Mouse (Mus musculus): ENCODE results near the gene Mpdz. TPM values are rescaled to one million over a fixed set of nuclear protein-coding genes. Genes with fewer than 3 reads are reported as not detected.

The Mpdz gene
- polyA plus RNA-seq, 1 experiment from 2014 or later, result 2.6 TPM

- no peaks in the 10 kb centered on the region for H3K27me3 ChIP-seq (ENCODE audit: control insufficient read depth, insufficient read depth, low read depth, low read length)
- H3K4me2 ChIP-seq (ENCODE audit: low read depth, low read length), result 0 out of 2 replicates have a peak overlapping the region, but pooled peaks have one; percentile 2
- H3K9me3 ChIP-seq (replicated peaks; ENCODE audit: control insufficient read depth, low read length), result no peaks in the 10 kb centered on the region
- no peak overlapping the region for H3K4me3 ChIP-seq (ENCODE audit: low read depth, low read length)
- no peak overlapping the region for H3K9ac ChIP-seq (ENCODE audit: low read depth, low read length)
- WGBS (ENCODE audit: insufficient replicate concordance), result 53% methylated on average over 7 of the region's 7 CpGs
- H3K36me3 ChIP-seq (ENCODE audit: control insufficient read depth, insufficient read depth), result no peaks in the 10 kb centered on the region
- H3K4me1 ChIP-seq (ENCODE audit: control insufficient read depth, low read depth, low read length), result no peaks in the 10 kb centered on the region
- ATAC-seq (ENCODE audit: low read depth), result peak; percentile 64
- no peak overlapping the region for H3K27ac ChIP-seq (ENCODE audit: low read length)
Measured at GRCm38 (mm10) chr4:81348646-81349045, 94.0 kb downstream of the Mpdz start.

GRCm38 (mm10) chr4:81345141-81345540, 97.5 kb downstream of the Mpdz start:
- Histone ChIP-seq H3K9ac (ENCODE audit: low read depth, low read length) (no peak overlapping the region), H3K27me3 (ENCODE audit: control insufficient read depth, insufficient read depth, low read depth, low read length) (no peaks in the 10 kb centered on the region), H3K9me3 (replicated peaks; ENCODE audit: control insufficient read depth, low read length) (no peaks in the 10 kb centered on the region), H3K36me3 (ENCODE audit: control insufficient read depth, insufficient read depth) (no peaks in the 10 kb centered on the region), H3K4me3 (ENCODE audit: low read depth, low read length) (no peak overlapping the region), H3K4me2 (ENCODE audit: low read depth, low read length) (no peak overlapping the region), H3K27ac (ENCODE audit: low read length) (no peak overlapping the region), H3K4me1 (ENCODE audit: control insufficient read depth, low read depth, low read length) (no peaks in the 10 kb centered on the region)
- ATAC-seq (ENCODE audit: low read depth), result no peak
- WGBS (ENCODE audit: insufficient replicate concordance), result 61% methylated on average over 3 of the region's 3 CpGs

- H3K27ac ChIP-seq (ENCODE audit: low read length), result no peak overlapping the region
- no peaks in the 10 kb centered on the region for H3K36me3 ChIP-seq (ENCODE audit: control insufficient read depth, insufficient read depth)
- WGBS (ENCODE audit: insufficient replicate concordance), result 78% methylated on average over 2 of the region's 2 CpGs
- no peaks in the 10 kb centered on the region for H3K9me3 ChIP-seq (replicated peaks; ENCODE audit: control insufficient read depth, low read length)
- H3K4me3 ChIP-seq (ENCODE audit: low read depth, low read length), result no peak overlapping the region
- no peaks in the 10 kb centered on the region for H3K27me3 ChIP-seq (ENCODE audit: control insufficient read depth, insufficient read depth, low read depth, low read length)
- ATAC-seq (ENCODE audit: low read depth), result no peak
- no peak overlapping the region for H3K9ac ChIP-seq (ENCODE audit: low read depth, low read length)
- H3K4me1 ChIP-seq (ENCODE audit: control insufficient read depth, low read depth, low read length), result no peaks in the 10 kb centered on the region
- H3K4me2 ChIP-seq (ENCODE audit: low read depth, low read length), result no peak overlapping the region
Measured at GRCm38 (mm10) chr4:81333628-81333991, 109.0 kb downstream of the Mpdz start.

GRCm38 (mm10) chr4:81332901-81333627, 109.6 kb downstream of the Mpdz start:
- no peak overlapping the region for H3K4me3 ChIP-seq (ENCODE audit: low read depth, low read length)
- no peak overlapping the region for H3K4me2 ChIP-seq (ENCODE audit: low read depth, low read length)
- H3K9me3 ChIP-seq (replicated peaks; ENCODE audit: control insufficient read depth, low read length), result no peaks in the 10 kb centered on the region
- H3K36me3 ChIP-seq (ENCODE audit: control insufficient read depth, insufficient read depth), result no peaks in the 10 kb centered on the region
- no peaks in the 10 kb centered on the region for H3K4me1 ChIP-seq (ENCODE audit: control insufficient read depth, low read depth, low read length)
- H3K27ac ChIP-seq (ENCODE audit: low read length), result no peak overlapping the region
- WGBS (ENCODE audit: insufficient replicate concordance), result 71% methylated on average over 11 of the region's 11 CpGs
- H3K9ac ChIP-seq (ENCODE audit: low read depth, low read length), result no peak overlapping the region
- no peak for ATAC-seq (ENCODE audit: low read depth)
- no peaks in the 10 kb centered on the region for H3K27me3 ChIP-seq (ENCODE audit: control insufficient read depth, insufficient read depth, low read depth, low read length)

GRCm38 (mm10) chr4:81332439-81332841, 110.2 kb downstream of the Mpdz start:
- Histone ChIP-seq H3K4me1 (ENCODE audit: control insufficient read depth, low read depth, low read length) (no peaks in the 10 kb centered on the region), H3K27ac (ENCODE audit: low read length) (no peak overlapping the region), H3K4me3 (ENCODE audit: low read depth, low read length) (no peak overlapping the region), H3K9ac (ENCODE audit: low read depth, low read length) (no peak overlapping the region), H3K27me3 (ENCODE audit: control insufficient read depth, insufficient read depth, low read depth, low read length) (no peaks in the 10 kb centered on the region), H3K4me2 (ENCODE audit: low read depth, low read length) (no peak overlapping the region), H3K9me3 (replicated peaks; ENCODE audit: control insufficient read depth, low read length) (no peaks in the 10 kb centered on the region), H3K36me3 (ENCODE audit: control insufficient read depth, insufficient read depth) (no peaks in the 10 kb centered on the region)
- no peak for ATAC-seq (ENCODE audit: low read depth)
- 65% methylated on average over 6 of the region's 6 CpGs for WGBS (ENCODE audit: insufficient replicate concordance)

- H3K4me2 ChIP-seq (ENCODE audit: low read depth, low read length), result no peak overlapping the region
- 66% methylated on average over 2 of the region's 2 CpGs for WGBS (ENCODE audit: insufficient replicate concordance)
- no peaks in the 10 kb centered on the region for H3K4me1 ChIP-seq (ENCODE audit: control insufficient read depth, low read depth, low read length)
- no peak overlapping the region for H3K27ac ChIP-seq (ENCODE audit: low read length)
- ATAC-seq (ENCODE audit: low read depth), result no peak
- H3K4me3 ChIP-seq (ENCODE audit: low read depth, low read length), result no peak overlapping the region
- no peaks in the 10 kb centered on the region for H3K36me3 ChIP-seq (ENCODE audit: control insufficient read depth, insufficient read depth)
- no peak overlapping the region for H3K9ac ChIP-seq (ENCODE audit: low read depth, low read length)
- no peaks in the 10 kb centered on the region for H3K27me3 ChIP-seq (ENCODE audit: control insufficient read depth, insufficient read depth, low read depth, low read length)
- H3K9me3 ChIP-seq (replicated peaks; ENCODE audit: control insufficient read depth, low read length), result no peaks in the 10 kb centered on the region
Measured at GRCm38 (mm10) chr4:81327694-81328093, 114.9 kb downstream of the Mpdz start.

- ATAC-seq (ENCODE audit: low read depth), result no peak
- no peaks in the 10 kb centered on the region for H3K27me3 ChIP-seq (ENCODE audit: control insufficient read depth, insufficient read depth, low read depth, low read length)
- H3K4me2 ChIP-seq (ENCODE audit: low read depth, low read length), result no peak overlapping the region
- no peak overlapping the region for H3K4me3 ChIP-seq (ENCODE audit: low read depth, low read length)
- no peak overlapping the region for H3K27ac ChIP-seq (ENCODE audit: low read length)
- H3K36me3 ChIP-seq (ENCODE audit: control insufficient read depth, insufficient read depth), result no peaks in the 10 kb centered on the region
- 71% methylated on average over 4 of the region's 4 CpGs for WGBS (ENCODE audit: insufficient replicate concordance)
- H3K9ac ChIP-seq (ENCODE audit: low read depth, low read length), result no peak overlapping the region
- no peaks in the 10 kb centered on the region for H3K9me3 ChIP-seq (replicated peaks; ENCODE audit: control insufficient read depth, low read length)
- H3K4me1 ChIP-seq (ENCODE audit: control insufficient read depth, low read depth, low read length), result no peaks in the 10 kb centered on the region
Measured at GRCm38 (mm10) chr4:81323853-81324252, 118.8 kb downstream of the Mpdz start.

GRCm38 (mm10) chr4:81322232-81322631, 120.4 kb downstream of the Mpdz start:
- Histone ChIP-seq H3K9ac (ENCODE audit: low read depth, low read length) (no peak overlapping the region), H3K27ac (ENCODE audit: low read length) (no peak overlapping the region), H3K36me3 (ENCODE audit: control insufficient read depth, insufficient read depth) (no peaks in the 10 kb centered on the region), H3K9me3 (replicated peaks; ENCODE audit: control insufficient read depth, low read length) (no peaks in the 10 kb centered on the region), H3K4me3 (ENCODE audit: low read depth, low read length) (no peak overlapping the region), H3K4me2 (ENCODE audit: low read depth, low read length) (no peak overlapping the region), H3K4me1 (ENCODE audit: control insufficient read depth, low read depth, low read length) (no peaks in the 10 kb centered on the region), H3K27me3 (ENCODE audit: control insufficient read depth, insufficient read depth, low read depth, low read length) (no peaks in the 10 kb centered on the region)
- WGBS (ENCODE audit: insufficient replicate concordance), result 62% methylated on average over 3 of the region's 3 CpGs
- no peak for ATAC-seq (ENCODE audit: low read depth)

- H3K27me3 ChIP-seq (ENCODE audit: control insufficient read depth, insufficient read depth, low read depth, low read length), result no peaks in the 10 kb centered on the region
- no peak for ATAC-seq (ENCODE audit: low read depth)
- WGBS (ENCODE audit: insufficient replicate concordance), result 64% methylated on average over 5 of the region's 5 CpGs
Measured at GRCm38 (mm10) chr4:81314618-81315017, 128.0 kb downstream of the Mpdz start.

More at GRCm38 (mm10) chr4:81314618-81315017, 128.0 kb downstream of the Mpdz start:
- Histone ChIP-seq H3K9me3 (replicated peaks; ENCODE audit: control insufficient read depth, low read length) (no peaks in the 10 kb centered on the region), H3K4me1 (ENCODE audit: control insufficient read depth, low read depth, low read length) (no peaks in the 10 kb centered on the region), H3K4me3 (ENCODE audit: low read depth, low read length) (no peak overlapping the region), H3K9ac (ENCODE audit: low read depth, low read length) (no peak overlapping the region), H3K36me3 (ENCODE audit: control insufficient read depth, insufficient read depth) (no peaks in the 10 kb centered on the region), H3K27ac (ENCODE audit: low read length) (no peak overlapping the region), H3K4me2 (ENCODE audit: low read depth, low read length) (no peak overlapping the region)

Data from liver, embryonic 16.5 days (tissue).